Mouse (Mus musculus) megakaryocyte progenitor cell, adult 5-6 weeks (primary cell): Measurements from ENCODE around the gene Madd. TPM values are rescaled to one million over a fixed set of nuclear protein-coding genes. Genes with fewer than 3 reads are reported as not detected.
"Not testable (repeated sequence)": the region's sequence is repeated elsewhere in the genome, so short reads cannot be mapped to it uniquely, and the experiment has no call there.

Experiments
- ATAC-seq: replicated peaks from 2 replicates; pipeline ENCODE4 v1.8.0; 2016; ENCODE audit warnings: mild to moderate bottlenecking, moderate TSS enrichment, inconsistent platforms; ENCODE audit not compliant: poor library complexity
- total RNA-seq, 2 experiments: library from RNA; stranded (forward) in 1 of 2; stranded (reverse) in 1 of 2; fragments of 157-497, 149-512 nt in 1 of 2; fragments of 200-1000 nt in 1 of 2; gene quantifications; 2 replicates each; pipeline versions ENCODE4 v1.2.3 to v1.2.4; 2015 to 2017

Gene Madd
- total RNA-seq, 2 experiments from 2014 or later = 19.9 to 27.3 TPM

- ATAC-seq = no peak
Observed at GRCm38 (mm10) chr2:91130126-91130525, 53.5 kb downstream of the Madd start.

GRCm38 (mm10) chr2:91128761-91129160, 54.9 kb downstream of the Madd start:
- no peak for ATAC-seq

- no peak for ATAC-seq
Observed at GRCm38 (mm10) chr2:91125101-91125500, 58.5 kb downstream of the Madd start.

- ATAC-seq = no peak
Observed at GRCm38 (mm10) chr2:91123521-91123920, 60.1 kb downstream of the Madd start.

GRCm38 (mm10) chr2:91121497-91121896, 62.1 kb downstream of the Madd start:
- no peak for ATAC-seq

GRCm38 (mm10) chr2:91121011-91121410, 62.6 kb downstream of the Madd start:
- no peak for ATAC-seq

GRCm38 (mm10) chr2:91120261-91120671, 63.4 kb downstream of the Madd start:
- no peak for ATAC-seq

GRCm38 (mm10) chr2:91119551-91119950, 64.1 kb downstream of the Madd start:
- ATAC-seq = no peak

GRCm38 (mm10) chr2:91119061-91119460, 64.6 kb downstream of the Madd start:
- no peak for ATAC-seq

GRCm38 (mm10) chr2:91118647-91119046, 65.0 kb downstream of the Madd start:
- ATAC-seq = no peak

- no peak for ATAC-seq
Observed at GRCm38 (mm10) chr2:91117585-91118275, 65.9 kb downstream of the Madd start, which contains the start of gene Mybpc3. TSS of gene Mybpc3 (plus strand) at chr2:91118144.

- no peak for ATAC-seq
Observed at GRCm38 (mm10) chr2:91116842-91117241, 66.8 kb downstream of the Madd start.

GRCm38 (mm10) chr2:91115578-91115970, 68.1 kb downstream of the Madd start:
- ATAC-seq = no peak

GRCm38 (mm10) chr2:91114781-91115577, 68.7 kb downstream of the Madd start:
- peak; percentile 83 for ATAC-seq

GRCm38 (mm10) chr2:91113852-91114251, 69.8 kb downstream of the Madd start:
- no peak for ATAC-seq

GRCm38 (mm10) chr2:91113334-91113733, 70.3 kb downstream of the Madd start:
- ATAC-seq = peak; percentile 58

- no peak for ATAC-seq
Observed at GRCm38 (mm10) chr2:91112491-91112890, 71.1 kb downstream of the Madd start.

- not testable (repeated sequence) for ATAC-seq
Observed at GRCm38 (mm10) chr2:91111832-91112231, 71.8 kb downstream of the Madd start.

- no peak for ATAC-seq
Observed at GRCm38 (mm10) chr2:91110429-91110828, 73.2 kb downstream of the Madd start.

GRCm38 (mm10) chr2:91109807-91110385, 73.7 kb downstream of the Madd start:
- ATAC-seq = no peak

GRCm38 (mm10) chr2:91109241-91109640, 74.4 kb downstream of the Madd start:
- no peak for ATAC-seq

- peak; percentile 76 for ATAC-seq
Observed at GRCm38 (mm10) chr2:91108156-91108555, 75.5 kb downstream of the Madd start.
